ENCODE assay signal across 8 mouse cellular contexts in the genomic region with DNA sequence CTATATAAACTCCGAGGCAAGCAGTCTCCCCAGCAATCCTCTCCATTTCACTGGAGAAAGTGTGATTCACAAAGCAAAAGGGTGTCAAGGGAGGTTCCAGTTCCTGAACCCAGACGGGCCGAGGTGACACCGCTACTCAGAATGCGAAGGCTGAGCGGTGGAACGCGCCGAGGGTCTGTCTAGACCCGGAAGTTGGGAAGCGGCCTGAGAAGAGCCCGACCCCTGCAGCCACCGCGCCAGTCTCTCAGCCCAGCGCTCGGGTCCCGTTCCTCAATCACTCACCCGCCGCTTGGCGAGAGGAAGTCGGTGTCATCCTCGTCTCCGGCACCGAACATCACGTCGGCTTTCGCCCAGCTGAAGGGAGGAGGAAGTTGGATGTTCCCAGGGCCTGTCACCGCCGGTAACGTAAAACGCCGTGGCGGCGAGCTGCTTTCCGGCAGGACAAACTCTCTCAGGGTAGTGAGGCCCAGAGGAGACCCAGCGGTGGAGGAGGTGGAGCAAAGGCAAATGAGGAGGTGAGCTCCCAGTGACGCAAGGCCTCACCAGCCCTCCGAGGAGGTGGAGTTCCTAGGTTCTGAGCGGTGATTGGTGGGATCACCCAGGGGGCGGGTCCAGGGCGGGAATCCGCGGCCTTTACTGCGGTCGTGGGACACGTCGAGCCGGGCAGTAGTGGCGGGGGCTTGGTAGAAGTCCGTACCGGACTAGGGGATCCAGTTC. TPM values are rescaled to one million over a fixed set of nuclear protein-coding genes. Genes with fewer than 3 reads are reported as not detected.
A peak's percentile ranks its signal among the peaks of the same experiment; 100 is the strongest.
DNase-seq lines count a peak whose midpoint lies in the region; ATAC-seq lines count a peak whose summit lies in the region.

Gene Fkbp15, minus strand, starts transcription at position 461 of the 717 bp plus-strand sequence.
Gene Slc31a1, plus strand, starts transcription at position 640 of the 717 bp plus-strand sequence.

- DNase-seq in c-Kit-negative CD71-positive TER-119-positive erythroid progenitor cells, embryonic 14.5 days (ENCODE audit: low read depth, low spot score): peak; percentile 96
- DNase-seq in fibroblast of lung, adult 2 months (ENCODE audit: low read depth): peak; percentile 95
- peak; percentile 97 for DNase-seq in kidney, postnatal 14 days
- DNase-seq in liver, embryonic 13.5 days: peak; percentile 97
- peak; percentile 97 for DNase-seq in neural tube, embryonic 10.5 days (ENCODE audit: extremely low spot score, low spot score)

- under 1% methylated on average over 49 of the region's 51 CpGs for WGBS in heart, embryonic 14.5 days
- under 1% methylated on average over 51 of the region's 51 CpGs for WGBS in liver, embryonic 13.5 days (ENCODE audit: insufficient replicate concordance)
- WGBS in stomach, embryonic 16.5 days: under 1% methylated on average over 51 of the region's 51 CpGs

- no peaks in the 10 kb centered on the region for H3K9me3 ChIP-seq in heart, embryonic 14.5 days (ENCODE audit: control insufficient read depth, low read length)
- H3K9me3 ChIP-seq in liver, embryonic 13.5 days (replicated peaks): no peaks in the 10 kb centered on the region
- no peaks in the 10 kb centered on the region for H3K9me3 ChIP-seq in stomach, embryonic 16.5 days (replicated peaks; ENCODE audit: control insufficient read depth, low read length)

- peak; percentile 99 for ATAC-seq in CD4-positive, CD25-positive, alpha-beta regulatory T cell, adult 4 months
- peak; percentile 100 for ATAC-seq in heart, embryonic 14.5 days (ENCODE audit: insufficient number of reproducible peaks, insufficient read depth, low FRiP score, low read depth)
- peak; percentile 99 for ATAC-seq in liver, embryonic 13.5 days (ENCODE audit: low read depth)
- ATAC-seq in stomach, embryonic 16.5 days (ENCODE audit: insufficient read depth, low FRiP score): peak; percentile 100

- H3K4me2 ChIP-seq in heart, embryonic 14.5 days (ENCODE audit: low read length): peak within 1 kb of the TSS; percentile 83
- peak within 1 kb of the TSS; percentile 95 for H3K4me2 ChIP-seq in liver, embryonic 13.5 days
- peak within 1 kb of the TSS; percentile 67 for H3K4me2 ChIP-seq in stomach, embryonic 16.5 days (ENCODE audit: low read depth, low read length)

- H3K9ac ChIP-seq in heart, embryonic 14.5 days (ENCODE audit: low read length): peak within 1 kb of the TSS; percentile 88
- peak within 1 kb of the TSS; percentile 89 for H3K9ac ChIP-seq in liver, embryonic 13.5 days
- peak within 1 kb of the TSS; percentile 85 for H3K9ac ChIP-seq in stomach, embryonic 16.5 days (ENCODE audit: low read length)

- no peaks in the 10 kb centered on the region for H3K27me3 ChIP-seq in heart, embryonic 14.5 days (ENCODE audit: control insufficient read depth, insufficient read depth, low read length)
- H3K27me3 ChIP-seq in liver, embryonic 13.5 days: no peaks in the 10 kb centered on the region
- no peaks in the 10 kb centered on the region for H3K27me3 ChIP-seq in stomach, embryonic 16.5 days (ENCODE audit: control insufficient read depth, insufficient read depth, low read length)

- H3K36me3 ChIP-seq in heart, embryonic 14.5 days (ENCODE audit: control insufficient read depth, insufficient read depth, low read length): 0 out of 2 replicates have a peak, but pooled peaks cover 12% of the 10 kb centered on the region
- peaks cover 7% of the 10 kb centered on the region; the same call in 1 of the 2 replicates for H3K36me3 ChIP-seq in liver, embryonic 13.5 days
- H3K36me3 ChIP-seq in stomach, embryonic 16.5 days (ENCODE audit: control insufficient read depth, insufficient read depth, low read length): no peaks in the 10 kb centered on the region

- peak within 1 kb of the TSS; percentile 79 to 88 for H3K4me3 ChIP-seq in heart, embryonic 14.5 days (ENCODE audit: control insufficient read depth in 1 of 2, insufficient read depth in 1 of 2, low read depth in 1 of 2, low read length in 2 of 2)
- H3K4me3 ChIP-seq in liver, embryonic 13.5 days (replicated peaks): peak within 1 kb of the TSS; percentile 89
- peak within 1 kb of the TSS; percentile 83 for H3K4me3 ChIP-seq in stomach, embryonic 16.5 days (replicated peaks; ENCODE audit: low read length)

- peak within 1 kb of the TSS; percentile 81 to 82 for H3K27ac ChIP-seq in heart, embryonic 14.5 days (replicated peaks in 1 of 2; ENCODE audit: control insufficient read depth in 1 of 2, insufficient read depth in 1 of 2, low read depth in 2 of 2, low read length in 2 of 2)
- H3K27ac ChIP-seq in liver, embryonic 13.5 days: peak within 1 kb of the TSS; percentile 85
- H3K27ac ChIP-seq in stomach, embryonic 16.5 days (ENCODE audit: low read length): peak within 1 kb of the TSS; percentile 75

- peaks cover 0 to 15% of the 10 kb centered on the region in 2 experiments; a peak in 3 of 4 replicates for H3K4me1 ChIP-seq in heart, embryonic 14.5 days (ENCODE audit: control insufficient read depth in 2 of 2, insufficient read depth in 2 of 2, low read length in 2 of 2)
- H3K4me1 ChIP-seq in liver, embryonic 13.5 days (replicated peaks): peaks cover 49% of the 10 kb centered on the region
- H3K4me1 ChIP-seq in stomach, embryonic 16.5 days (ENCODE audit: control insufficient read depth, insufficient read depth, low read length): peaks cover 13% of the 10 kb centered on the region

RNA-seq across cellular contexts. Expression of gene Fkbp15, which starts in this region (rescaled TPM):
- 10 to 100 TPM; 41.5 to 49.5 TPM for polyA plus RNA-seq in CD4-positive, CD25-positive, alpha-beta regulatory T cell, adult 4 months (2017; shearing (Covaris generic))
- polyA plus RNA-seq in heart, embryonic 14.5 days (2014; fragmentation: Nextera tagmentation; extraction: Ambion mirVana): 18.0 and 20.8 TPM in 2 replicates
- polyA plus RNA-seq in liver, embryonic 13.5 days (2015; fragmentation: Nextera tagmentation; extraction: Ambion mirVana): 15.5 and 15.7 TPM in 2 replicates
- polyA plus RNA-seq in stomach, embryonic 16.5 days (2015; fragmentation: Nextera tagmentation; extraction: Ambion mirVana): 29.8 and 30.2 TPM in 2 replicates

RNA-seq across cellular contexts. Expression of gene Slc31a1, which starts in this region (rescaled TPM):
- polyA plus RNA-seq in CD4-positive, CD25-positive, alpha-beta regulatory T cell, adult 4 months (2017; shearing (Covaris generic)): 10 to 100 TPM in 1 of 2 experiments, 1 to 10 TPM in 1; 7.3 to 11.7 TPM
- polyA plus RNA-seq in heart, embryonic 14.5 days (2014; fragmentation: Nextera tagmentation; extraction: Ambion mirVana): 38.1 and 40.2 TPM in 2 replicates
- polyA plus RNA-seq in liver, embryonic 13.5 days (2015; fragmentation: Nextera tagmentation; extraction: Ambion mirVana): 39.0 and 48.8 TPM in 2 replicates
- 62.9 and 74.4 TPM in 2 replicates for polyA plus RNA-seq in stomach, embryonic 16.5 days (2015; fragmentation: Nextera tagmentation; extraction: Ambion mirVana)

Comparison
In these comparisons a context has a peak if more than half of its experiments do, and no peak if none do; other contexts are left out.
1. Peak in every context shown above with its lines: DNase-seq, ATAC-seq, H3K4me3 ChIP-seq and H3K27ac ChIP-seq.